Mouse (Mus musculus) brain, embryonic 14.5 days (tissue): ENCODE measurements around the gene Esrrg.

Source experiments
- CTCF ChIP-seq: fragments of 200-500 bp; IDR thresholded peaks from 2 replicates; pipeline ENCODE4 v1.5.1; 2012; ENCODE audit warnings: inconsistent platforms, mild to moderate bottlenecking, moderate library complexity, borderline replicate concordance; ENCODE audit not compliant: insufficient read depth, insufficient read length; ENCODE audit errors: extremely low read depth
- POLR2A ChIP-seq: fragments of 200-500 bp; IDR thresholded peaks from 2 replicates; pipeline ENCODE4 v1.6.1; 2012; ENCODE audit warnings: mild to moderate bottlenecking, inconsistent platforms, borderline replicate concordance; ENCODE audit not compliant: poor library complexity, insufficient read depth, insufficient read length, severe bottlenecking; ENCODE audit errors: extremely low read depth

DNA sequence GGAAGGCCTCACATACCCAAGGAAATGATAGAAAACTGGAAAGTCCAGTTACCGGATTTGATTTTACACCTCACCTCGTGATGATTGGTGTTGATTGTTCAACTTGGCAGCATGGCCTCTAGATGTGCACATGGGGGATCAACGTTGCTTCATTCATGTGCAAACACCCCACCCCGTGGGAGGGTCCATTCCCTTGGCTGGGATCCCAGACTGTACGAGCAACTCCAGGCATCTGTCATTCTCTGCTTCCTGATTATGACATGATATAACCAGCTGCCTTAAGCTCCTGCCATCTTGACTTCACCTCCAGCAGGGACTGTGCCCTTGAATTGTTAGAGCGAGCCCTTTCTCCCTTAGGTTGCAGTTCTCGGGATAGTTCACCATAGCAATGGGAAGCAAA is 190.7 kb downstream of the Esrrg start:
- no peak for TF ChIP-seq CTCF
- TF ChIP-seq POLR2A, result no peak
